Mouse (Mus musculus): ENCODE results near the gene Tmprss6.

Gene Tmprss6

DNA sequence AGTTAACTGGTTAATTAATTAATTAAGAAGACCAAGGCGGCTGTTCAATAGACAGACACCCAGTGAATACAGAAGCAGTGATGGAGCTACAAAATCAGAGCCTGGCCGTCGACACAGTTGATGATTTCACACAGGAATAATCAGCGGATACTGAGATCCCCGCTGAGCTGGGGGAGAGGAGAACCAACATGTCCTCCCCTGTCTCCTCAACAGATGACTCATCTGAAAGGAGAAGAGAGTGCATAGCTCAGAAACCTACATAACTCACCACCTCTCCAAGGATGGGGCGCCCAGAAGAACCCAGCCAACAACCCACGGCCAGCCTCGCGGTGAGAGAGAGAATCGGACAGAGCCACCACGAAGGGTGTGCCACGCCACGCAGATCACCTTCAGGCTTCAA, 48.0 kb downstream of the Tmprss6 start:
- DNase-seq (ENCODE audit: low read depth, low spot score), result peak; percentile 54

- no peak for DNase-seq (ENCODE audit: low read depth, low spot score)
Observed at GRCm38 (mm10) chr15:78416937-78417336, 51.5 kb downstream of the Tmprss6 start.

DNA sequence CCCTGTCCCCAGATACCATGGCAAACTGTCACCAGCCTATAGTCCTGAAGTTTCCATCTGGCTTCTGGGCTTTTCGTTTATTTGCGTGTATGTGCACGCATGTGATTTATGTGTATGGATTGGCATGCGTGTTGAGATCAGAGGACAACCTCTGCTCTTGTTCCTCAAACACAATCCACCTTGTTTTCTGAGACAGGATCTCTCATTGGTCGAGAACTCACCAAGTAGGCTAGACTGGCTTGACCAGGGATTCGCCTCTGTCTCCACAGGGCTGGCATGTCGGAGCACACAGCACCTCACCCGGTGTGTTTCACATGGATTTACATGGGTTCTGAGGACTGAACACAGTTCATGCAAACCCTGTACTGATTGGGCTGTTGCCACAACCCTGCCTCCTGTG, 54.3 kb downstream of the Tmprss6 start:
- DNase-seq (ENCODE audit: low read depth, low spot score), result no peak

- DNase-seq (ENCODE audit: low read depth, low spot score), result no peak
Observed at GRCm38 (mm10) chr15:78413719-78414117, 54.7 kb downstream of the Tmprss6 start.

- DNase-seq (ENCODE audit: low read depth, low spot score), result no peak
Observed at GRCm38 (mm10) chr15:78413083-78413718, 55.2 kb downstream of the Tmprss6 start.

GRCm38 (mm10) chr15:78409570-78410052, 58.8 kb downstream of the Tmprss6 start:
- no peak for DNase-seq (ENCODE audit: low read depth, low spot score)

DNA sequence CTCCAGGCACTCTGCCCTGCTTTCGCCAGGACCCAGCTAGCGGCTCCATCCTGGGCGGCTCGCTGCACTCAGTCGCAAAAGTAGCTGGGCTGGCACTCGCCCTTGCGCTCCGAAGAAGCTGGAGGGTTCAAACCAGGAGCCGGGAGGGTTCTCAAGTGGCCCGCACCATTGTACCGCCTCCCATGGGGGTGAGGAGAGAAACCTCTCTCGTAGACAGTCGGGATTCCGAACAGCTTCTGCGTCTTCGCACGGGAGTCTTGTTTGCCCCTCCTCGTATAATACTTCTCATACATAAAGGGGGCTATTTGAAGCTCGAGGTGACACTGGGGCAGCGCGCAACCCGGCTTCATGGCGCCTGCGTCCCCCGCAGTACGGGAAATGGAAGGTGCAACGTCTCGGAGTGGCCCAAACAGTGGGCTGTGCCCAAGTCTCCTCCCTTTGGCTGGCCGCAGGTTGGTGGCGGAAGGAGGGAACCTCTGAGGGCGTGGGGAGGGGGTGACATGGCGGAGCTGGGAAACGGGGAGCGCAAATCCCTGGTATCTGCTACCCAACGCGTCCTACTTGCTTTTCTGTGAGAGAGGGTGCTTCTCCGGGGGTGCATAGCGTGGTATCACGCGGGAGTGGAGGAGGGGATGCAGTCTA, 62.0 kb downstream of the Tmprss6 start, which contains the start of gene Mpst:
Mpst (plus strand) TSS at position 124 of the 642 bp plus-strand sequence.
- peak; percentile 96 for DNase-seq (ENCODE audit: low read depth, low spot score)

- peak; percentile 94 for DNase-seq (ENCODE audit: low read depth, low spot score)
Observed at GRCm38 (mm10) chr15:78405517-78406211, 62.8 kb downstream of the Tmprss6 start, which contains the start of gene Tst. Gene Tst, minus strand, starts transcription at chr15:78405907.

GRCm38 (mm10) chr15:78405098-78405497, 63.3 kb downstream of the Tmprss6 start:
- no peak for DNase-seq (ENCODE audit: low read depth, low spot score)

DNA sequence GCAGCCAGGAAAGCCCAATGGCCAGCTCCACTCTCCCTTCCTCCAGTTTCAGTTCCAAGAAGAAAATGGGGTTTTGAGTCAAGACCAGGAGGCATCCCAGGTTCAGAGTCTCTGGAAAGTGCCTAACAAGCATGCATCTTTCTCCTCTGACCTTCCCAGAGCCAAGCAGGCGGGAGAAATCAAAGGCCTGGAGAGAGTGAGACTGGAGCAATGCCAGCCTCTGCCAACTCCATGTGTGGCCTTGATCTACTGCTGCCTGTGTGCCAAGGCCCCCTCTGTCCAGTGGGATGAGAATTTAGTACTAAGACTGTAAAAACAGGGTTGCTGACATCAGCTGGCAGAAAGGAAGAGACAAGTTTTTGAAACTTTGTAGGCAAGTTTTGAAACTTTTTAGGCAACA, 64.5 kb downstream of the Tmprss6 start:
- DNase-seq (ENCODE audit: low read depth, low spot score), result no peak

DNA sequence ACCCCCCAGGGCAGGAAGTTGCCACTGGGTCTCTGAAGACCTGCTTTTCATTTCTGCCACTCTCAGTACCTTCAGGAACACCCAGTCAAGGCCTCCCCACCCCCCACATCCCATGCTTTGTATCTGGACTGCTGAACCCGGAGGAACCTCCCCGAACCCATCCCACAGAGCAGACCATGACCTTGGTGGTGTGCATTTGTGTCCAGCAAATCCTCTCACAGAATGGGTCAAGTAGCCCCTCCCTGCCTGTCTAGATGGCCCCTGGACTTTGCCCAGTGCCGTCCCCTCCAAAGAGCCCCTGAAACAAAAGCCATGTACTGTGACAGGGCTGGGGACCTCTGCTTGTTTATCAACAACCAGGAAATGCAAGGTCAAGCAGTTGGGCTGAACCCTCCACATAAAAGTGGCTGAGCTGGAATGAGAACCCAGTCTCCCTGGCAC, 65.1 kb downstream of the Tmprss6 start:
- DNase-seq (ENCODE audit: low read depth, low spot score), result no peak

GRCm38 (mm10) chr15:78402423-78402822, 66.0 kb downstream of the Tmprss6 start:
- no peak for DNase-seq (ENCODE audit: low read depth, low spot score)

DNA sequence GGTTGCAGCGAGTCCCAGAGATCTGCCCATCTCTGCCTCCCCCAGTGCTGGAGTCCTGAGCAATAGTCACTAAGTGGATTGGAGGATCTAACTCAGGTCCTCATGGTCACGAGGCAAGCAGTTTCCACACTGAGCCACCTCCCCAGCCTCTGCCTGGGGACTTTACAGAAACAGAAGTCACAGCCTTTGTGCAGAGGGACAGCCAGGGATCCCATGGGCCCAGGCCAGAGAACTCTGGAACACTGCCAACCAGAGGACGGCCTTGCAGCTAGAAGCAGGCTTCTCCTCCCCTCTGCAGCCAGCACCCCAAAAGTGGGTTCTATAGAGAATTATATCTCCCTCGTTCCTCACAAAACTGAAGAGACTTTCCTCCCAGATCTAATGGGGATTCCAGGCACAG, 66.5 kb downstream of the Tmprss6 start:
- peak; percentile 74 for DNase-seq (ENCODE audit: low read depth, low spot score)

GRCm38 (mm10) chr15:78401345-78401744, 67.1 kb downstream of the Tmprss6 start:
- DNase-seq (ENCODE audit: low read depth, low spot score), result peak; percentile 29

DNA sequence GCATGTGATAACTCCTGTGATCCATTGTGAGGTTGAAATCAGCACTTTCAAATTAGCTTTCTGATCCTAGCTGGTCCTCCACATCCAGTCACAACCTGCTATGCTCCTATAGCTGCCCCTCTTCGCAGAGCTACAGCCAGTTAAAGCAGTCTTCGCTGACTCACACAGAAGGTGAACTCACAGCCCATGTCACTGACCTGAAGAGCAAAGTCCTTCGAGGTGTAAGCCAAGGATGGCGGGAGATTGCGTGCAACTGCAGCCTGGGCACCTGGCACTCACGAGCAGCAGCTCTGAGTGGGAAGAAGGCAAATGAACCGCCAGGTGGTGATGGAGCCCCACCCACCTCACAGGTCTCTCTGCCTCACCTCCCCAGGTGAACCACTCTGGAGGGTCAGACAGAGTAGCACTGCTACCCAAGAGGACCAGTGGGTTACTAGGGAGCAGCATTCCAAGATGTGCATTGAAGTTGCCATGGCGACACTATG, 72.9 kb downstream of the Tmprss6 start, which contains the start of gene Tex33:
Tex33 (minus strand) TSS at position 435 of the 485 bp plus-strand sequence.
- DNase-seq (ENCODE audit: low read depth, low spot score), result no peak

DNA sequence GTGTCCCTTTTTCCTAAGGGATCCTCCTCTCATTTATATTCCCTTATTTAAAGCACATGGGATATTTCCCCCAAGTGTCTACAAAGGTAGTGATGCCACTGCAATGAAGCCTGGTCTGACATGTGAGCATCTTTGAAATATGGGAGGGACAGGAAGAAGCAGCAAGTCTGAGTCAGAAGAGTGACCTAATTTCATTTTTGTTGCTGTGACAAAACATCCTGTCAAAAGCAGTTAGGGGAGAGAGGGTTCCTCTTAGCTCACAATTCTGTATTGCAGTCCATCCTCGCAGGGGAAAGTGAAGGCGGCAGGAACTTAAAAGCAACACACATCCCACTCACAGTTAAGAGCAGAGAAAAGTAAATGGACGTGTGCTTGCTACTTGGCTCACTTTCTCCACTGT, 77.6 kb downstream of the Tmprss6 start:
- peak; percentile 46 for DNase-seq (ENCODE audit: low read depth, low spot score)
